Mouse (Mus musculus) left cerebral cortex, adult 18-20 months (tissue): ENCODE results near the gene Ndufs5. TPM values are rescaled to one million over a fixed set of nuclear protein-coding genes. Genes with fewer than 3 reads are reported as not detected.

Experiments
- DNase-seq, 2 experiments: peaks; one replicate each; pipeline ENCODE4 v3.0.0; 2021 to 2022; ENCODE audit warnings: low spot score in 2 of 2, mixed read lengths in 1 of 2
- long read RNA-seq, 2 experiments: library from polyadenylated mRNA; stranded (forward); transcript quantifications; one replicate each; pipeline ENCODE4 v2.0.0; 2021
- total RNA-seq, 2 experiments: library from RNA; stranded (reverse); gene quantifications; 2 replicates each; pipeline ENCODE4 v1.2.3; 2021

Gene Ndufs5
- 100 to 1,000 TPM; 183 to 205 TPM for total RNA-seq
- long read RNA-seq, experiment 1, transcript Ndufs5-201 (3 exons, 525 nt): major isoform, 62 of 73 reads
- long read RNA-seq, experiment 1, partial matches to known transcripts: 0 of 73 reads
- long read RNA-seq, experiment 1, other reads (novel, unspliced or antisense): 5 of 73 reads
- long read RNA-seq, experiment 2, transcript Ndufs5-201 (3 exons, 525 nt): major isoform, 47 of 57 reads
- long read RNA-seq, experiment 2, transcript Ndufs5-202 (3 exons, 599 nt): minor isoform, 5 of 57 reads
- long read RNA-seq, experiment 2, partial matches to known transcripts: 0 of 57 reads
- long read RNA-seq, experiment 2, other reads (novel, unspliced or antisense): 4 of 57 reads

DNA sequence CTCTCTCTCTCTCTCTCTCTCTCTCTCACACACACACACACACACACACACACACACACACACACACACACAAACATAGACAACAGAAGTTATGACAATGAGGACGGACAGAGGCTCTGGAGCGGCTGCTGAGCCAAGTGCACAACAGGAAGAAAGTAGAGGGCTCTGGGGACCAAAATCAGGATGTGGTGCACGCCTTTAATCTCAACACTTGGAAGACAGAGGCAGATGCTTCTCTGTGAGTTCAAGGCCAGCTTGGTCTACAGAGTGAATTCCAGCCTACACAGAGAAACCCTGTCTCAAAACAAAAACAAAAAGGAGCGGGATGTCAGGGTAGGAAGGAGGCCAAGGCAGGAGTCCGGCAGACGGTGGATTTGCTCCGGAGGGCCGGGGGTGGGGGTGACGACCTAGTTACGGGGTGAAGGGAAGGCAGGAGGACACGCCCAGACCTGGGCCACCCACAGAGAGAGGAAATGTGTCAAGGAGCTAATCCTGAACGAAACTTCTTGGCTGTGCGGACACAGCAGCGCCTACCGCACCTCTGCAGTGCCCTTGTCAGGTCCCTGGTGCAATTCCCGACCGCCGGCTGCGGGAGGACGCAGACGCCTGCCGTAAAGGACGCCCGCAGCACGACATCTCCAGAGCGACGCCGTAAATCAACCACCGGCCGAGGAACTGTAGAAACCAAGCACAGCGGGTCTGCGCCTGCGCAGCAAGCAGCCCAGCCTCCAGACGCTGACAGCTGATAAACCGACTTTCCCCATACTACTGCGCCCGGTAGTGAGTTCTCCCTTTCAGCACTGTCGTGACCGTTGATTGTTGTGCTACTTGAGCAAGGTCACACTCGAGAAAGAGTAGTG is at the start of gene Ndufs5:
Gene Ndufs5, minus strand, starts transcription at position 629 of the 860 bp plus-strand sequence.
- peak; percentile 97 to 98 for DNase-seq

DNA sequence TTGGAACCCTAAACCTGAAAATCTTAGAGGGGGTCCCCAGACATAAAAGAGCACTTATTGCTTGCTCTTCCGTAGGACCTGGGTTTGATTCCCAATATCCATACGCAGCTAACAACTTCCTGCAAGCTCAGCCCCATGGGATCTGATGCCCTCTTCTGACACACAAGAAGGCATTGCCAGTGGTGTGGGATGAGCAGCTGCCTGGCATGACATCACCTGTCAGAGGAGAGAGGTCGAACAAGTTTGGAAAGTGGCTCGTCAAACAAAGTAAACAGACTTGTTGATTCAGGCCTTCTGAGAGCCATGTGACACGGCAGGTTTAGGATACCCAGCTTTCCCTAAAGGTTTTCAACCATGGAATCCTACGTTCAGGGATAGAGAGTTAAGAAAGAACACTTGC is 47.1 kb upstream of the Ndufs5 start:
- DNase-seq: no peak

DNA sequence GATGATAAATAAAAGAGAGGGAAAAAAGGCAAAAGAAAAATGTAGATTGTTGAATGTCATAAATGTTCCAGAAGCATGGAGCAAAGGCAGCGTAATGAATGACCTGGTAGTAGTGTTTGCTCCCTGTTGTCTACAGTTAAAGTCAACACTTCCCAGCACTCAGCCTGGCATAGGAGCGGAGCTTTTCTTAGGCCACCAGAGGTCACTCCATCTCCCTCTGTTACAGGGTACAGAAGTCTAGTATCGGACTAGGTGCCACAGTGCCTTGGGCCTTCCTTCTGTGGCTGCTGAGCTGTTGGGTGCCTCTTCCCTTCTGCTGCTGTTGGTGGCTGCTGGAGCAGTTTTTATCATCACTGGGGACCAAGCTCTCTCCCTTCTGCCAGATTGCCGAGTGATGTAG is 40.3 kb upstream of the Ndufs5 start:
- no peak for DNase-seq

- no peak for DNase-seq
Observed at GRCm38 (mm10) chr4:123750707-123751312, 32.8 kb upstream of the Ndufs5 start.

DNA sequence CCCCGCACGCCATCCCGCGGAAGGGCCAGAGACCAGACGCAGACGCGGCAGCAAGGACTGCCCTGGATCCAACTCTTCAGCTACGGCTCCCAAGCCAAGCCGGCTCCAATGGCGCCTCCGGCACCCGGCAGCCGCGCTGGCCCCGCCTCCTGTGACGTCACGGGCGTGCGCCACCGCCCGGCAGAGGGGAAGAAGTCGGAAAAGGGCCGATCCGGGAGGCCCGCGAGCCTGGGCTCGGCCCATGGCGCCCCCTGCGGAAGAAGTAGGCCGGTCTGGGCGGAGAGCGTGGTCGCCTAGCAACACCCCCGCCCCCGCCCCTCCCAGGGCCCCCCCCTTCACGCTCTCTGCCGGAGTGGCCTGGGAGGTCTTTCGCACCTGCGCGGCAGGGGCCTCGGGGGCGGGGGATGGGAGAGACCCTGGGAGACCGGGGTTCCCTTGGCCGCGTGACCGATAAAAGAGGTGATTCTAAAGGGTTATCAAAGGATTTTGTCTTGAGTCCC is 32.2 kb upstream of the Ndufs5 start, which contains the start of gene Akirin1:
Gene Akirin1, minus strand, starts transcription at position 194 of the 500 bp plus-strand sequence.
- peak; percentile 97 to 99 for DNase-seq

- peak in 1 of 2 experiments; percentile 32 for DNase-seq
Observed at GRCm38 (mm10) chr4:123749484-123750130, 31.6 kb upstream of the Ndufs5 start.

DNA sequence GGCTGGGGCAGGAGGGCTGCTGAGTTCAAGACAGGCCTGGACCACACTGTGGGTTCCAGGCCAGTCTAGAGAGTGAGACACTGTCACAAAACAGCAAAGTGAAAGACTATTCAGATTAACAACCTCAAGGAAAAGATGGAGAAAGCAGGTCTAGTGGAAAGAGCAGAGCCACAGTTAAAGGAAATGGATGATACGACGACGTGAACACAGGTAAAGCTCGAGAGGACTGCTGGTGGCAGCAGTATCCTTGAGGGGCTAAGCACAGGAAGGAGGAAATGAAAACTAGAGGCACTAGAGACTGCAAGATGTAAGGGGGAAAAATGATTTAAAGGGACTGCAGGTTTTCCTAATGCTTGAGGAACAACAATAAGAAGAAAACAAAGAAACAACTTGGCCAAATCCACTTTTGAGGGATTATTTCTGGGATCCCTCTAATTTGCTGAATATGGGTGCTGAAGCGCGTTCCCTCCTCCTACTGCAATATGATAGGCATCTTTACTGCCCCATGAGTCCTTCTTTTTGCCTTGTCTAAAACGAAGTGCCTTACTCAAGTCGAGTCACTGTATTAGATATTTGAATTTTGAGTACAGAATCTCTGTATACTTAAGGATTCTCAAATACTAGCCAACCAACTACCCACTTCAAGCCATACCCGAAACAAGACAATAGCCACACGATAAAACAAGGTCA is 30.9 kb upstream of the Ndufs5 start:
- no peak for DNase-seq

DNA sequence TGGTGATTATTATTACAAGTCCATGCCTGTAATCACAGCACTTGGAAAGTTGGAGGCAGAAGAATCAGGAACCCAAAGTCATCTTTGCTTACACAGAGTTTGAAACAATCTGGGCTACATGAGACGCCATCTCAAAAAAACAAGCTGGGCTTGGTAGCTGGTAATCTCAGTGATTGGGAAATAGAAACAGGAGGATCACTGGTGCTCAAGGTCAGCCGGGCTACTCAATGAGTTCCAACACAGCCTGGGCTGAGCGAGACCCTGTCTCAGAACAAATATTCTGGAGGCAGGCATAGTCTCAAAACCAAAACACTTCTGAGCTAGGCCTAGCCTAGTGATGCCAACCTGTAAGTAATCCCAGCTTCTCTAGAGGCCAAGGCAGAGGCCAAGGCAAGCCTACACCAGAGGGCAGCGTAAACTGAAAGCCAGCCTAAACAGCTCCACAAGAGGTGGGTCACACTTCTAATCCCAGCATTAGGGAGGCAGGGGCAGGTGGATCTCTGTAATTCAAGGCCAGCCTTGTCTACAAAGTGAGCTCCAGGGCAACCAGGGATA is 27.3 kb upstream of the Ndufs5 start:
- DNase-seq: no peak

DNA sequence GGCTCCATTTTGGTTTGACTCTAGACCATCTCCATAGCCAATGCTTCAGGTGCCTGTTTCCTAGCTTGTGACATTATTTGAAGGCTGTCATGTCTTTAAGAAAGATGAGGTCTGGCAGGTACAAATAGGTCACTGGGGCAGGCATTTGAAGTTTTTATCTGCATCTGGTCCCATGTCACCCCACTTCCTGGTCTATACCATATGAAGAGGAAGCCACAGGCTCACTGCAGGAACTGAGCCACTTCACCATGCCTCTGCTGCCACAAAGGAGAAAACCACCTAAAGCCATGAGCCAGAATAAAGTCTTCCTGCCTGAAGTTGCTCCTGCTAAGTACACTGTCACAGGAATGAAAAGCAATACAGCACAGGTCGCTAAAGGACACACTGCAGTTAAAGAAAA is 24.9 kb upstream of the Ndufs5 start:
- no peak for DNase-seq

DNA sequence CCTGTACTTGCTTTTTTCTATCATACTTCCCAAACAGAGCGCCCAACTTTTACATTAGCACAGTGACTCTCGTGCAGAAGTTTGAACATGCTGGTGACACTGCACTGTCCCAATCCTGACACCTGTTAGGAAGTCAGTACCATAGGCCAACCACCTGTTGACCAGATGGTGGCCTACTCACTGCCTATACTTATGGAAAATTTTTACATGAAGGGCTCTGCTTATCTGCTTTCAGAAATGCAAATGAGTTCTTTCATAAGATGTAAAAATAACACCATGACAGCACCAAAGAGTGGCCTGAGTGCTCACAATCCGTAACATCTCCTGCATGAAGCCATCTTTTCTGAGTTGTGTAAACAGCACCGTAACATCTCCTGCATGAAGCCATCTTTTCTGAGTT is 20.7 kb upstream of the Ndufs5 start:
- no peak for DNase-seq

GRCm38 (mm10) chr4:123733532-123733931 is 15.5 kb upstream of the Ndufs5 start:
- DNase-seq: no peak

DNA sequence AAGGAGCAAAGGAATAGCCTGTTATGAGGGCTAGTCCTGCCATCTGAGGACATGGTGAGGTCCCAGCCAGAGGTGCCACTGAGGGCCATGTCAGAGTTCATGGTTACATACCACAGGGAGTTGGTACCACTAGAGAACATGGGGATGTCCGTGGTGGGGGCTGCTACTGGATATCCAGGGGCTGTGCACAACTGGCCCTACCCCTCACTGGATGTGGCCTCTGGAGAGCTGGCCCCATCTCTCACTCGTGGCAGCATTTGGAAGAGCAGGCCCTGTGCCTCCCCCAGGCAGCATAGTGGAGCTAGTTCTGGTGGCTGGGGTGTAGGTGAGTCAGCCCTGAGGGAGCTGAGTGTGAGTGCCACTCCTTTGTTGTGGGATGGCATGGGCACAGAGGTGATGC is 14.9 kb upstream of the Ndufs5 start:
- no peak for DNase-seq

- no peak for DNase-seq
Observed at GRCm38 (mm10) chr4:123732163-123732910, 14.3 kb upstream of the Ndufs5 start.

DNA sequence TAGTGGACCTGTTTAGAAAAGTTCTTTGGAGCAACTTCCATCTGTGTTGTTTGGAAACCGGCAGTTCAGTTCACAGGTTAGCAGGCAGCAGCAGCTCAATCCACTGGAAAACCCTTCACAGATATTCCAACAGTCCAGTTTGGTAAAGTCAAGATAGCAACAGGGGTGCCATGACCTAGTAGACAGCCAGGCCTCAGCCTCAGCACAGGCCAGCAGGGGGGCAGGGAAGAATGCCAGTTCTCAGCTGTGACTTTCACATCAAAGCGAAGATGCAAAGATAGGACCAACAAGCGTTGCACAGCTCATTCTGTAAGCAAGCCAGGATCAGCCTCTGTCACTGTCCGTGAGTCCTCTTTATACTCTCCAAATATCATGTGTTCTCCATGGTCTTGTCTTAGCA is 3.8 kb upstream of the Ndufs5 start:
- no peak for DNase-seq

DNA sequence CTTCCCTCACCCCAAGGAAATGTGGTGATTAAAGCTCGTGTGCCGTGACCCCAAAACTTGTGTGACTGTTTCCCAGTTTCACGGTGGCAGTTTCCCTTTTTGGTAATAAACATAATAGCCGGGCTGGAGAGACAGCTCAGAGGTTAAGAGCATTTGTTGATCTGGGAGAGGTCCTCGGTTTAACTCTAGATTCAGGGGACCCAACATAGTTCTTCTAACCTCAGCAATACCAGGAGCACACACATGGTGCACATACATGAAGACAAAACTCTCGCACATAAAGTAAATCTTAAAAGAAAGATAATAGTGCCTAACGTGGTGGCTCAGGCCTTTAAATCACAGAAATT is 405 bp upstream of the Ndufs5 start:
- no peak for DNase-seq

DNA sequence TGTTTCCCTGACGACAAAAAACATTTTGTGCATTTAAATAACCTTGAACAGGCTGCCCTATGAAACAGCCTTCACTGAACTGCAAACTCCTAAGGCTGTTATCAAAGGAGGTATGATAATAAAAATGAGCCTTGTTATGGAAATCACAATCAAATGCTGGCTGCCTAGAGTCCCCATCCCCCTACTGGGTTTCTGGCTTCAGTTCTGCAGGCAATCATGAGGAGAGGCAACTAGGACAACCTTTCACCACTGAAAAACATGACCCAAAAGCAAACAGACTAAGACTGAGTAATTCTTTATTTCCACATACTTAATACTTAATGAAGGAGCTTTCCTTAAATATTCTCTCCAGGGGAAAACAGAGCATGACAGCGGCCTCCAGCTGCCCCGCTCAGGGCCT is 5.6 kb downstream of the Ndufs5 start:
- no peak for DNase-seq

DNA sequence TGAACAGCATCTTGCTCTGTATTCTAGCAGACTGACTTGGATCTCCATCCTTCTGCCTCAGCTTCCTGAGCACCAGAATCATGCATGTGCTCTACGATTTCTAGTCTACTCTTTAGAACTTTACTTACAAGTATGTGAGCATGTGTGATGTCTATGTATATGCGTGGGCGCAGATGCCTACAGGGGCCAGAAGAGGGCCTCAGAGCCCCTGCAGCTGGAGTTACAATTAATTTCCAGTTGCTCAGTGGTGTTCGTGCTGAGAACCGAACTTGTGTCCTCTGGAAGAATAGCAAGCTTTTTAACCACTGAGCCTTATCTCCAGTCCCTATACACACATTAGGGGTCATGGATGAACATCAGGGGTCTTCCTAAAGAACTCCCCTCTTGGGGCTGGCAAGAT is 10.7 kb downstream of the Ndufs5 start:
- DNase-seq: no peak

DNA sequence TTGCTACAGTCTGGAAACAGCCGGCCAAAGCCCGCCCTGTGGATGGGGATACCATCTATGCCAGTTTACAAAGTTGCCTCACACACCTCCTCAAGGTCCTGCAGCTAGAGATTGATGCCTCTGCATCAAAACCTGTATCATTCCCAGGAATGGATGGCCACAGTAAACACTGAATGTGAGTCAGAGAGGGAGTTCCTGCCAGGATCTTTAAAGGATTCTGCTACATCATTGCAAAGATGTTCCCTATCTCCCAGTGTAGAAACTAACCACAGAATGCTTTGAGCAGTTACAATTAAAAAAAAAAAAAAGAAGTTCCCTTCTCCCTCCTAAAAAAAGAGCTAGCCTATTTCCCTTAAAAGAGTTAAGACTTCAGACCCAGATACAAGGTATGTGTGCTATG is 12.7 kb downstream of the Ndufs5 start:
- no peak for DNase-seq

GRCm38 (mm10) chr4:123693384-123693783 is 24.6 kb downstream of the Ndufs5 start:
- no peak for DNase-seq

DNA sequence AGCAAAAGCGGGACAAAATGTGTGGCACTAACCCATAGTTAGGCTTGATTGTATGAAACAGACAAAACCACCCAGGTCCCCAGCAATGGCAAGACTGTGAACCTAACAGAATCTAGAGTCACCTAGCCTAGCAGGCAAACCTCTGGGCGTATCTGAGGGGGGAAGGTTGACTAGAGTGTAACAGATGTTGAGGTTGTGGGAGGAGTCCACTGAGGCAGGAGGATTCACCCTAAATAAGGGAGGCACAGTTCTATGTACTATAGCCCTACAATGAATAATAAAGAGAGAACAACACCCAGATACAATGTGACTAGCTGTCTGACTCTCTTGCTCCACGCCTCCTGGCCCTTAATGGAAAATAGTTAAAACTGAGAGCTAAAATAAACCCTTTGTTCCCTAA is 25.9 kb downstream of the Ndufs5 start:
- DNase-seq: no peak
